Mouse (Mus musculus): ENCODE measurements at regions not wholly inside any gene's neighbourhood (a gene's known extent, or its start where the extent isn't known, plus 50 kb on each side); places are given as distances from the start of the nearest gene placed in this dataset.

GRCm38 (mm10) chr3:54588198-54588597 is 104.4 kb upstream of the Supt20 start:
- no peak for ATAC-seq
- H3K4me3 ChIP-seq (replicated peaks): no peak overlapping the region
- no peak overlapping the region for H3K4me2 ChIP-seq (replicated peaks)
- no peaks in the 10 kb centered on the region for H3K4me1 ChIP-seq (replicated peaks)
- no peaks in the 10 kb centered on the region for H3K27me3 ChIP-seq (replicated peaks)
- H3K27ac ChIP-seq: no peak overlapping the region
- 73% methylated on average over 5 of the region's 5 CpGs for WGBS
- H3K36me3 ChIP-seq: no peaks in the 10 kb centered on the region
- no peaks in the 10 kb centered on the region for H3K9me3 ChIP-seq
- no peak overlapping the region for H3K9ac ChIP-seq

- Histone ChIP-seq H3K27me3 (replicated peaks) (no peaks in the 10 kb centered on the region), H3K36me3 (no peaks in the 10 kb centered on the region), H3K4me3 (replicated peaks) (no peak overlapping the region), H3K9ac (no peak overlapping the region), H3K9me3 (no peaks in the 10 kb centered on the region), H3K4me1 (replicated peaks) (no peaks in the 10 kb centered on the region), H3K4me2 (replicated peaks) (no peak overlapping the region), H3K27ac (no peak overlapping the region)
- no peak for ATAC-seq
- WGBS: 82% methylated on average over 9 of the region's 9 CpGs
Observed at GRCm38 (mm10) chr3:54589976-54590375, 102.6 kb upstream of the Supt20 start.

GRCm38 (mm10) chr3:54591160-54591559 is 101.4 kb upstream of the Supt20 start:
- Histone ChIP-seq H3K4me1 (replicated peaks) (no peaks in the 10 kb centered on the region), H3K27ac (no peak overlapping the region), H3K27me3 (replicated peaks) (no peaks in the 10 kb centered on the region), H3K9ac (no peak overlapping the region), H3K9me3 (no peaks in the 10 kb centered on the region), H3K36me3 (no peaks in the 10 kb centered on the region), H3K4me3 (replicated peaks) (no peak overlapping the region), H3K4me2 (replicated peaks) (no peak overlapping the region)
- ATAC-seq: no peak
- WGBS: 60% methylated on average over 3 of the region's 3 CpGs

GRCm38 (mm10) chr3:54592064-54592463 is 100.5 kb upstream of the Supt20 start:
- WGBS: 64% methylated on average over 2 of the region's 2 CpGs
- H3K36me3 ChIP-seq: no peaks in the 10 kb centered on the region
- no peak overlapping the region for H3K27ac ChIP-seq
- no peak for ATAC-seq
- no peak overlapping the region for H3K4me2 ChIP-seq (replicated peaks)
- H3K4me1 ChIP-seq (replicated peaks): no peaks in the 10 kb centered on the region
- no peak overlapping the region for H3K9ac ChIP-seq
- no peaks in the 10 kb centered on the region for H3K9me3 ChIP-seq
- H3K27me3 ChIP-seq (replicated peaks): no peaks in the 10 kb centered on the region
- no peak overlapping the region for H3K4me3 ChIP-seq (replicated peaks)

- Histone ChIP-seq H3K27me3 (replicated peaks) (no peaks in the 10 kb centered on the region), H3K9ac (no peak overlapping the region), H3K4me1 (replicated peaks) (0 out of 2 replicates have a peak, but pooled peaks cover 5% of the 10 kb centered on the region), H3K4me2 (replicated peaks) (no peak overlapping the region), H3K4me3 (replicated peaks) (no peak overlapping the region), H3K27ac (no peak overlapping the region), H3K36me3 (no peaks in the 10 kb centered on the region), H3K9me3 (no peaks in the 10 kb centered on the region)
- no peak for ATAC-seq
- whole genome bisulfite sequencing: 67% methylated on average over 14 of the region's 14 CpGs
Observed at GRCm38 (mm10) chr3:54592655-54593428, 99.8 kb upstream of the Supt20 start.

- Histone ChIP-seq H3K4me2 (replicated peaks) (no peak overlapping the region), H3K27me3 (replicated peaks) (no peaks in the 10 kb centered on the region), H3K9me3 (no peaks in the 10 kb centered on the region), H3K36me3 (no peaks in the 10 kb centered on the region), H3K4me3 (replicated peaks) (no peak overlapping the region), H3K27ac (no peak overlapping the region), H3K9ac (no peak overlapping the region), H3K4me1 (replicated peaks) (0 out of 2 replicates have a peak, but pooled peaks cover 7% of the 10 kb centered on the region)
- no peak for ATAC-seq
- WGBS: 87% methylated on average over 3 of the region's 3 CpGs
Observed at GRCm38 (mm10) chr3:54595193-54595592, 97.4 kb upstream of the Supt20 start.

- Histone ChIP-seq H3K27me3 (replicated peaks) (no peaks in the 10 kb centered on the region), H3K4me2 (replicated peaks) (no peak overlapping the region), H3K4me3 (replicated peaks) (no peak overlapping the region), H3K4me1 (replicated peaks) (0 out of 2 replicates have a peak, but pooled peaks cover 7% of the 10 kb centered on the region), H3K27ac (peak overlapping the region; percentile 19; the same call in 1 of the 2 replicates), H3K36me3 (no peaks in the 10 kb centered on the region), H3K9me3 (no peaks in the 10 kb centered on the region), H3K9ac (no peak overlapping the region)
- WGBS: 51% methylated on average over 11 of the region's 11 CpGs
- ATAC-seq: peak; percentile 49
Observed at GRCm38 (mm10) chr3:54597326-54598274, 95.0 kb upstream of the Supt20 start.

GRCm38 (mm10) chr3:54598296-54598695 is 94.3 kb upstream of the Supt20 start:
- Histone ChIP-seq H3K4me3 (replicated peaks) (no peak overlapping the region), H3K27me3 (replicated peaks) (no peaks in the 10 kb centered on the region), H3K4me1 (replicated peaks) (0 out of 2 replicates have a peak, but pooled peaks cover 7% of the 10 kb centered on the region), H3K9ac (no peak overlapping the region), H3K27ac (peak overlapping the region; percentile 19; the same call in 1 of the 2 replicates), H3K36me3 (no peaks in the 10 kb centered on the region), H3K9me3 (no peaks in the 10 kb centered on the region), H3K4me2 (replicated peaks) (no peak overlapping the region)
- ATAC-seq: no peak
- 67% methylated on average over 5 of the region's 5 CpGs for WGBS

- no peak overlapping the region for H3K9ac ChIP-seq
- H3K27ac ChIP-seq: no peak overlapping the region
Observed at GRCm38 (mm10) chr3:54604705-54605379, 87.8 kb upstream of the Supt20 start.

GRCm38 (mm10) chr3:54611431-54611990 is 81.1 kb upstream of the Supt20 start:
- Histone ChIP-seq H3K4me3 (replicated peaks) (no peak overlapping the region), H3K9me3 (no peaks in the 10 kb centered on the region), H3K4me1 (replicated peaks) (no peaks in the 10 kb centered on the region), H3K4me2 (replicated peaks) (no peak overlapping the region), H3K27me3 (replicated peaks) (no peaks in the 10 kb centered on the region), H3K9ac (no peak overlapping the region), H3K36me3 (no peaks in the 10 kb centered on the region), H3K27ac (no peak overlapping the region)
- 59% methylated on average over 10 of the region's 10 CpGs for WGBS
- no peak for ATAC-seq

More at GRCm38 (mm10) chr3:54604705-54605379, 87.8 kb upstream of the Supt20 start:
- no peak for ATAC-seq
- Histone ChIP-seq H3K36me3 (no peaks in the 10 kb centered on the region), H3K27me3 (replicated peaks) (no peaks in the 10 kb centered on the region), H3K9me3 (no peaks in the 10 kb centered on the region), H3K4me2 (replicated peaks) (no peak overlapping the region), H3K4me1 (replicated peaks) (no peaks in the 10 kb centered on the region), H3K4me3 (replicated peaks) (no peak overlapping the region)
- 43% methylated on average over 4 of the region's 4 CpGs for WGBS

GRCm38 (mm10) chr3:54613845-54614244 is 78.8 kb upstream of the Supt20 start:
- Histone ChIP-seq H3K4me3 (replicated peaks) (no peak overlapping the region), H3K4me1 (replicated peaks) (no peaks in the 10 kb centered on the region), H3K4me2 (replicated peaks) (no peak overlapping the region), H3K27me3 (replicated peaks) (no peaks in the 10 kb centered on the region), H3K36me3 (no peaks in the 10 kb centered on the region), H3K9me3 (no peaks in the 10 kb centered on the region), H3K27ac (no peak overlapping the region), H3K9ac (no peak overlapping the region)
- WGBS: 71% methylated on average over 2 of the region's 2 CpGs
- no peak for ATAC-seq

- H3K9me3 ChIP-seq: no peaks in the 10 kb centered on the region
- no peak overlapping the region for H3K27ac ChIP-seq
- no peak overlapping the region for H3K4me3 ChIP-seq (replicated peaks)
- H3K4me2 ChIP-seq (replicated peaks): no peak overlapping the region
- ATAC-seq: no peak
- H3K36me3 ChIP-seq: no peaks in the 10 kb centered on the region
- H3K9ac ChIP-seq: no peak overlapping the region
- H3K27me3 ChIP-seq (replicated peaks): no peaks in the 10 kb centered on the region
- 94% methylated on average over 4 of the region's 4 CpGs for WGBS
- no peaks in the 10 kb centered on the region for H3K4me1 ChIP-seq (replicated peaks)
Observed at GRCm38 (mm10) chr3:54617298-54617697, 75.3 kb upstream of the Supt20 start.

All from intestine, embryonic 15.5 days (tissue).